Mouse (Mus musculus) cerebellum, postnatal 36 days (tissue): Measurements from ENCODE around the gene Mia2.
"Not testable (repeated sequence)": the region's sequence is repeated elsewhere in the genome, so short reads cannot be mapped to it uniquely, and the experiment has no call there.

Source experiments
- DNase-seq, 2 experiments: peaks; one replicate each; pipeline ENCODE4 v3.0.0; 2021 to 2022; ENCODE audit warnings: mixed read lengths in 2 of 2

The Mia2 gene

GRCm38 (mm10) chr12:59169935-59170334 is 74.3 kb downstream of the Mia2 start:
- no peak for DNase-seq

DNA sequence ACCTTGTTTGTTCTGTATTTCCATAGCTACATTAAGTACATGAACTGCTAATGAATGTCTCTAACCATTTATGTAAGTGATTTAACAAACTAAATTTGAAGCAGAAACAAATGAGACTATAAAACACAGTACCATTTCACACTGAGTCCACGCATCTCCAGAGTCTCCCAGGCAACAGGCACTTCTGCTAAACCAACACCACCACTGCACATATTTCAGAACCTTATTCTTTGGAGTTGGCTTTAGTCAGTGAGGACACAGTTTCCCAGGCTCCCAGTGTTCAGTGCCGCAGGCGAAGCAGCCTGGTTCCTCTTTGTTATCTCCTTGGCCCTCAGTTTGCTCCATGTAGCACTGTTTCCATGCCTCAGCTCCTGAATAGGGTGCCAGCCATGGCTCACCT is 82.2 kb downstream of the Mia2 start:
- DNase-seq: no peak

DNA sequence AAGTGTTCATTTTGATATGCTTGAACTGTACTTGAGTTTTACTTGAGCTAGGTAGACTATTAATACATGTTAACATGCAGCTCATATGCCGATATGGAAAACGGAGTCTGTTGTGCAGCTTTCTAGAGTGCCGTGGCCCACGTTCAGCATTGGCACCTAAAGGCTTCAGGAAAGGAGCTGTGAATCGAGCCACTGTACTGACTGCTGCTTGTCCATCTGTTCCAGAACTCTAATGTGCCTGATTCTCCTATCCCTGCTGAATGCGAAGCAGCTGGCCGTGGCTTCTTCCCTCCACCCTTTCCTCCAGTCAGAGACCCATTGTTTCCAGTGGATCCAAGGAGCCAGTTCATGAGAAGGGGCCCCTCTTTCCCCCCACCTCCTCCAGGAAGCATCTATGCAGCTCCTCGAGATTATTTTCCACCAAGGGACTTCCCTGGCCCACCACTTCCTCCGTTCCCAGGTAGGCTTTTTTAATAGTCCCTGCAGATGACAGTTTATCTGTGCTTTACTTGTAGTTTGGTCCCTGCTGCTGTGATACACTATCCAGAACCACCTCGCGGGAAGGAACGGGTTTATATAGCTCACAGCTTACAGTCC is 92.6 kb downstream of the Mia2 start:
- DNase-seq: peak in 1 of 2 experiments; percentile 10

GRCm38 (mm10) chr12:59193637-59194036 is 98.0 kb downstream of the Mia2 start:
- no peak for DNase-seq

GRCm38 (mm10) chr12:59194341-59195003 is 98.9 kb downstream of the Mia2 start:
- no peak for DNase-seq

DNA sequence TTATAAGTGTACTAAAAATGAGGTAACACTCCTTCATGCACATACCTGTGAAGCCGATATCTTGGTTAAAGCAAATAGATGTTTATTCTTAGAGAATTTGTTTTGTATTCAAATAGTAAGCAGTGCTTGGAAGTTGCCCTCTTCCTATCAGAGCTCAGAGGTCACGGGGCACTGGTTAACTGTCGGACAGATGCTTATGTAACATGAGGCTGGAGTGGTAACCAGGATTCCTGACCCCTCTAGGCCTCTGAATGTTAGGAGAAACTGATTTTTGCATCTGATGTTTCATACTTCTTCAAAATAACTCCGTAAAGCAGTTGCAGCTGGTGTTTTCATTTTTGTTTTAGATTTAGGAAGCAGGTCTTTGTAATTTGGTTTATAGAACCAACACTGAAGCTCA is 99.5 kb downstream of the Mia2 start:
- DNase-seq: no peak

GRCm38 (mm10) chr12:59195941-59196340 is 100.3 kb downstream of the Mia2 start:
- DNase-seq: peak; percentile 38 to 41

- no peak for DNase-seq
These were observed 103.2 kb downstream of the Mia2 start for GRCm38 (mm10) chr12:59198750-59199149.

DNA sequence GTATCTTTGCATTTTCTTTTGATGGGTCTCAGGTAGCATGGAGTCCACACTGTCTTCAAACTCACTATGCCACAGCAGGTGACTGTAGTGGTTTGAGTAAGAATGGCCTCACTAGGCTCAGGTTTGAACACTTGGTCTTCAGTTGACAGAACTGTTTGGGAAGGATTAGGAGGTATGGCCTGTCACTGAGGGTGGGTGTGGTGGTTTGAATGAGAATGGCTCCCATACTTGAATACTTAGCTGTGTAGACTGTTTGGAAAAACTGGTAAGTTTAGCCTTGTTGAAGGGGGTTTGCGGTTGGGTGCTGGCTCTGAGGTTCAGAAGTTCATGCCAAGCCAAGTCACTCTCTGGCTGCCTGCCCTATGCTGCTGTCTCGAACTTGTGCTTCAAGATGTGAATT is 103.8 kb downstream of the Mia2 start:
- no peak for DNase-seq

DNA sequence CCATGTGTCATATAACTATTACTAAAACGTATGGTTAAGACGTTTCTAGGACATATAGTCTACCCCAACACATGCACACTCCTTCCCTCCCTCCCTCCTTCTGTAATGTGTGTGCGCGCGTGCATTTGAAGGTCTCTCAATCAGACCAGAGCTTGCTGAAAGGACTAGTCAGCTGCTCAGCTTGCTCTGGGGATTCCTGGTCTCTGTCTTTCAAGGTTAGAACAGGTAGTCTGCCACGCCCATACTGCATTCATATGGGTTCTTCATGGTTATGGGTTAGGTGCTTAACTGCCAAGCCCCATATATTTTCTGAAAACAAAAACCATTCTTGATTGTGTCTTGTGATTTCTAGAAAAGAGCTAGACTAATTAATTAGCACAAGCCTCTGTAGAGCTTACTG is 110.0 kb downstream of the Mia2 start:
- no peak for DNase-seq

- DNase-seq: no peak
These were observed 110.8 kb downstream of the Mia2 start for GRCm38 (mm10) chr12:59206208-59206999.

- no peak for DNase-seq
These were observed 111.4 kb downstream of the Mia2 start for GRCm38 (mm10) chr12:59207000-59207390.

GRCm38 (mm10) chr12:59207814-59208213 is 112.2 kb downstream of the Mia2 start:
- no peak for DNase-seq

- DNase-seq: no peak
These were observed 120.6 kb downstream of the Mia2 start for GRCm38 (mm10) chr12:59216176-59216575.

DNA sequence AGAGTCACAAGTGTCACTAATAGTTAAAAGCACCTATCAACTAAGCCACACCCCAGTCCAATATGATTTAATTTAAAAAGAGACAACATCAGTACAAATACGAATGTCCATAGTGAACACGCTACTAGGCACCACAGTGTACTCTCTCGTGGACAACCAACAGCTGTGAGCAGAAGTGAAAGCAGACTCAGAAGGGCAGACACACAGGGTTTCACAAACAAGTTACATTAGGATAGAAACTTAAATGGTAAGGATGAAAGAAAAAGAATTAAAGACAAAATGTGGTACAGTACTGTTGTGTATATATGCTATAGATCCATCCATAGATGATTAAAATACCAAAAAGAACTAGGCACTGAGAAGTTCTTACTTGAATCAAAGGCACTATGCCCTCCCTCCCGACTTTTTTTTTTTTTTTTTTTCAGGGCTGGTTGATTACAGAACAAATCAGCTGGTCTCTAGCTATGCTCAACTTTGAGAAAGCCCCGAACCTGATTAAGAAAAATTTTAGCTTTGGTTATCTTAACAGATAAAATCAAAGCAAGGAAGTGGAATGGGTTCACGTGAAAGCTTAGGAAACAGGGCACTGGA is 121.2 kb downstream of the Mia2 start:
- DNase-seq: no peak

- no peak for DNase-seq
These were observed 121.7 kb downstream of the Mia2 start for GRCm38 (mm10) chr12:59217331-59217730.

DNA sequence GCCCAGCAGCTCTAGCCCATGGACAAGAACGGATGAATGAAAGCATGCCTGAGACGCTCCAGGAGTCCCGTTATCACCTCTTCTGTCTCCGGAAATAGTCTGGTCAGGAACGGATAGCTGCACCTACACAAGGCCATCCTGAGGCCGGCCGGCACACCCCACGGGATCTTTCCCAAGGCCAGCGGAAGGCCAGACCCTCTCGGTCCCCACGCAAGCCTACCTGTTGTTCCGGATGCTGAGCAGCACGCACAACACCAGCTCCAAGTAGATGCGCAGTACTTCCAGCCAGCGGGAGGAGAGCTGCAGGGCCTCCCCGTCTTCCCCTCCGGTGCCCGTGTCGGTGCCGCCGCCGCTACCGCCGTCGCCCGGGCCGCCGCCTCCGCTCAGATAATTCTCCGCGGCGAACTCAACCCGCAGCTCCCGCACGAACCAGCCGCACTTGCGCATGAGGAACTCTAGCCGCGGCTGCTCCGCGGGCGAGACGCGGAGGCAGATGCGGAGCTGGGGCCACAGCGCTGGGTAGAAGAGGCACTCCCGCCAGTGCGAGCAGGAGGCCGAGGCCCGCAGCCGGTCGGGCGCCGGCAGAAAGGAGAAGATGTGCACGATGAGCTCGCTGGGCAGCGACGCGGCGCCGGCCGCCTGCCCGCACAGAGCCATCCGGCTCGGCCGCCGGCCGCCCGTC is 123.2 kb downstream of the Mia2 start:
- peak in 1 of 2 experiments; percentile 50 for DNase-seq

DNA sequence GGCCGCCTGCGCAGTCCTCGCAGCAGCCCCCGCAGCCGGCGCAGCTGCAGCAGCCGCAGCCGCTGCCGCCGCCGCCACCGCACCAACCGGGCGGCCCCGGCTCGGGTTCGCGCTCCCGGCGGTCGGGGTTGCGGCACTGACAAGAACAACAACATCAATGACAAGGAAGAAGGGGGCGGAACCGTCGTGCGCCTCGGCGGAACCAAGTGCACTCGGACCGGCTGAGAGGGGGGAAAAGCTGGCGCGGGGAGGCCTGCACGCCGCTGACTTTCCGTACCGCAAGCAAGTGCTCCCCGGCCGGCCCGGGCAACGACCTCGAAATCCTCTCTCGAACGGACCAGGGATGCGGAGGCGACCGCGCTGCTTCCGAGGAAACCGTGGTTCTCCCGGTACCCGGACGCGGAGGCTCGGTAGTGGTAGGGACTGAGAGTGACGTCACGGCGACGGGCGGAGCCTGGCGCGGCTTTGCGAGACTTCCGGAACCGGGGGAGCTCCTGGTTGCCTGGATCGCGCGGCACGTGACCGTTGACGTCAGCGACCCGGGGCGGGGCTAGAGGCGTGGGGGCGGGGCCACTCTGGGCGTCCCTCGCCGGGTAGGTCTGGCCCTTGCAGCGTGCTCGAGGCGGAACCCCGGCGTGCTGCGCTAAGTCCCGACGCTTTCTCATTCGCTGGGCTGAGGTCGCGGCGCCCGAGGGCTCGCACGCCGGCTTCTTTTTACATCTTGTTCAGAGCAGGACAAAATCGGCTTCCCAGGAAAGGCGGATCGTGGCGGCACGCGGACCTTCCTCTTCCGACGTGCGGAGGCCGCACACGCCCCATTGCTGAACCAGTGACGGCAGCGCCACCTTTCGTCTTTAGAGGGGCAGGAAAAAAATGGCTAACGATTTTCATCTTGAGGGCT is 124.0 kb downstream of the Mia2 start, which contains the start of gene Fbxo33:
TSS of gene Fbxo33 (minus strand) at position 401 of the 901 bp plus-strand sequence.
- DNase-seq: peak; percentile 95 to 97

DNA sequence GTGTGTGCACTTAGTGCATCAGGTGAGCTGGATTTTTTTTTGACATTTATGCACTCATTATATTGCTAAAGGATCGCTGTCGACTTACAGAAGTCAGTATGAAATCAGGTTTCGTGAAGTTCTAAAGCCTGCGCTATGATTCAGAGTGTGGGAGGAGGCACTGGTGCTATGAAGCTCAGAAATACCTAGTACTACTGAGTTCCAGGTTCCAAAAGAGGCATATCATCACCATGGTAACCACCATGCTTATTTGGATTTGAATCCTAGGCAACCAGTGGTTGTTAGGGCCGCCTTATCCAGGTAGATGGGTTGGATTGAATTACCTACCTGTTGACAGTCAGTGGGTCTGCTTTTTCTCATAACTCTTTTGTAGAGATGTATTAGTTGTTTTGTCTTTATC is 132.8 kb downstream of the Mia2 start:
- no peak for DNase-seq

- DNase-seq: no peak
These were observed 142.8 kb downstream of the Mia2 start for GRCm38 (mm10) chr12:59238434-59238833.

DNA sequence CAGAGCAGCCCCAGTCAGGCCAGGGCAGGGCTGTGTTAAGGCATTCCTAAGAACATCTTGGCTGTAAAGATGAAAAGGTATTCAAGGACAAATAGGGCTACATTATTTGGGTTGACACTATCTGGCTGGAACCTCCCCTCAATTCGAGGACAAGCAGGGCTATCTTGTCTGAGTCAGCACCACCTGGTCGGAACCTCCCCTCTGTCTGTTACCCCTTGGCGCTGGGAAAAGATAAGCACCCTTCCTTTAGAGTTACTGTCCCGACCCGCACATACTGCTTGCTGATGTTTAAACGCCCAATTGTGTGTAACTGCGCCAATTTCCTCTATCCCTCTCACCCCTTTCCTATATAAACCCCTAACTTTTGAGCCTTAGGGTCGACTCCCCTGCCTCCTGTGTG is 145.4 kb downstream of the Mia2 start:
- DNase-seq: not testable (repeated sequence)
